Mouse (Mus musculus) thymus, adult 2 months (tissue): ENCODE data around the gene Klk1b11. TPM values are rescaled to one million over a fixed set of nuclear protein-coding genes. Genes with fewer than 3 reads are reported as not detected.
"Not testable (repeated sequence)": the region's sequence is repeated elsewhere in the genome, so short reads cannot be mapped to it uniquely, and the experiment has no call there.

Experiments used
- DNase-seq: peaks from one replicate; pipeline ENCODE4 v3.0.0; 2021
- H3K27ac ChIP-seq: fragments of 200-500 bp; 2 replicates; pipeline ENCODE4 v1.5.1; 2012; ENCODE audit warnings: low read length, control low read depth; ENCODE audit not compliant: control insufficient read depth, insufficient read depth
- H3K27me3 ChIP-seq: fragments of 200-500 bp; 2 replicates; pipeline ENCODE4 v1.6.1; 2012; ENCODE audit warnings: mild to moderate bottlenecking, low read length, moderate library complexity, mixed read lengths; ENCODE audit not compliant: control insufficient read depth, insufficient read depth
- H3K36me3 ChIP-seq: fragments of 200-500 bp; 2 replicates; pipeline ENCODE4 v1.6.1; 2012; ENCODE audit warnings: mild to moderate bottlenecking, low read length, moderate library complexity; ENCODE audit not compliant: control insufficient read depth, insufficient read depth
- H3K4me1 ChIP-seq: fragments of 200-500 bp; replicated peaks from 2 replicates; pipeline ENCODE4 v1.6.1; 2012; ENCODE audit warnings: low read length; ENCODE audit not compliant: control insufficient read depth, insufficient read depth
- H3K4me3 ChIP-seq: fragments of 200-500 bp; 2 replicates; pipeline ENCODE4 v1.5.1; 2012; ENCODE audit warnings: mild to moderate bottlenecking, low read length, control low read depth, moderate library complexity; ENCODE audit not compliant: control insufficient read depth, insufficient read depth
- CTCF ChIP-seq: fragments of 200-500 bp; IDR thresholded peaks from 2 replicates; pipeline ENCODE4 v1.5.1; 2012; ENCODE audit warnings: mild to moderate bottlenecking, control low read depth, low read length, moderate library complexity, borderline replicate concordance; ENCODE audit not compliant: control insufficient read depth, poor library complexity, insufficient read depth; ENCODE audit errors: extremely low read depth
- POLR2A ChIP-seq: fragments of 200-500 bp; IDR thresholded peaks from 2 replicates; pipeline ENCODE4 v1.6.1; 2012; ENCODE audit warnings: mild to moderate bottlenecking, low read length, control low read depth, moderate library complexity; ENCODE audit not compliant: control insufficient read depth, poor library complexity, insufficient read depth; ENCODE audit errors: extremely low read depth
- WGBS: fragments of 180-500 bp; shearing (Covaris S2); methylation state at CpG from one replicate; pipeline ENCODE4 v1.1.7; 2018; 5-methylcytosine and 5-hydroxymethylcytosine counted together
- polyA plus RNA-seq: library from polyadenylated mRNA; depleted of rRNA; stranded (reverse); fragments of >200 nt; gene quantifications from 2 replicates; pipeline ENCODE4 v1.2.3, GENCODE M21; 2012; rRNA removed

Klk1b11 gene
- polyA plus RNA-seq, result 2.3 and 3.7 TPM in 2 replicates

- H3K4me3 ChIP-seq, DNase-seq, H3K27me3 ChIP-seq, H3K4me1 ChIP-seq, H3K27ac ChIP-seq, H3K36me3 ChIP-seq: not testable (repeated sequence)
- 89% methylated on average over 4 of the region's 4 CpGs for WGBS
These were observed at the start of gene Klk1b11 for GRCm38 (mm10) chr7:43995577-43995976. Gene Klk1b11, plus strand, starts transcription at chr7:43995877.

DNA sequence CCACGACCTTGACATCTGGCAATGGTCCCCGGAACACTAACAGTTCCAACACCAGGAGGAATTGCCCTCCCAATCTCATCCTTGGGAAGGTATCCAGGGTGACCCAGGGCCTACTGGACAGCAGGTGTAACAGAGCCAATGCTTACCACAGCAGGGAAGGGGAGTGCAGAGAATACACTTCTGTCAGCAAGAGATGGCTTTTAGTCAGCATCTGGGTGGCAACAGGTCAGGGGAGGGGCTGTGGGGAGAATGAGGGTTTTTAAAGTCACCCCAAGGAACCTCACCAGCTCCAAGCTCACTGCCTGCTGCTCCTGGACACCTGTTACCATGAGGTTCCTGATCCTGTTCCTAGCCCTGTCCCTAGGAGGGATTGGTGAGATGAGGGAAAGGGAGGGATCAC, 45.3 kb upstream of the Klk1b11 start, which contains the start of gene Klk1b8:
Gene Klk1b8, plus strand, starts transcription at position 301 of the 400 bp plus-strand sequence.
- H3K27me3 ChIP-seq, result no peaks in the 10 kb centered on the region
- no peak for DNase-seq
- no peak within 1 kb of the TSS for H3K27ac ChIP-seq
- 66% methylated on average over 2 of the region's 2 CpGs for WGBS
- no peak within 1 kb of the TSS for H3K4me3 ChIP-seq
- no peak for TF ChIP-seq CTCF
- no peak for TF ChIP-seq POLR2A
- H3K4me1 ChIP-seq, result no peaks in the 10 kb centered on the region; the same call in 1 of the 2 replicates
- no peaks in the 10 kb centered on the region for H3K36me3 ChIP-seq

DNA sequence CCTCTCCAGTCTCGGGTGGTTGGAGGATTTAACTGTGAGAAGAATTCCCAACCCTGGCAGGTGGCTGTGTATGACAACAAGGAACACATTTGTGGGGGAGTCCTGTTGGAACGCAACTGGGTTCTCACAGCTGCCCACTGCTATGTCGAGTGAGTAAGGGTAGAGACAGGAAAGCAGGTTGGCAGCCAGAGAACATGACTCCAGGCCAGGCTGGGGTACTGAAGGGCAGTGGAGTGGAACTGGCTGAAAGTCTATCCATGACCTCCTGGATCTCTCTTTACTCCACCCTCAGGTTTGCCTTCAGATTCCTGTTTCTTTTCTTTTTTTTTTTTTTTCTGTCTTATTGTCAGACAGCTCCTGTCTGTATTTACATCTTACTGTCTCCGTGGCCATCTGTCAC, 43.0 kb upstream of the Klk1b11 start:
- WGBS, result 74% methylated on average over 4 of the region's 4 CpGs
- H3K4me3 ChIP-seq, result no peak overlapping the region
- no peaks in the 10 kb centered on the region for H3K4me1 ChIP-seq
- no peaks in the 10 kb centered on the region for H3K27me3 ChIP-seq
- H3K27ac ChIP-seq, result no peak overlapping the region
- TF ChIP-seq POLR2A (no peak), CTCF (no peak)
- no peaks in the 10 kb centered on the region for H3K36me3 ChIP-seq
- no peak for DNase-seq

- TF ChIP-seq POLR2A (no peak), CTCF (no peak)
- H3K4me1 ChIP-seq, result no peaks in the 10 kb centered on the region
- H3K4me3 ChIP-seq, result no peak within 1 kb of the TSS
- WGBS, result 66% methylated on average over 3 of the region's 3 CpGs
- no peak for DNase-seq
- H3K27me3 ChIP-seq, result no peaks in the 10 kb centered on the region
- H3K36me3 ChIP-seq, result no peaks in the 10 kb centered on the region
- no peak within 1 kb of the TSS for H3K27ac ChIP-seq
These were observed 29.2 kb upstream of the Klk1b11 start, which contains the start of gene Klk1b1 for GRCm38 (mm10) chr7:43966451-43966850. Gene Klk1b1, plus strand, starts transcription at chr7:43966751.

GRCm38 (mm10) chr7:43967058-43967457, 28.6 kb upstream of the Klk1b11 start:
- Histone ChIP-seq H3K4me3 (no peak overlapping the region), H3K27ac (no peak overlapping the region), H3K27me3 (no peaks in the 10 kb centered on the region), H3K4me1 (no peaks in the 10 kb centered on the region), H3K36me3 (no peaks in the 10 kb centered on the region)
- 80% methylated on average over 3 of the region's 3 CpGs for WGBS
- TF ChIP-seq POLR2A, result no peak
- no peak for TF ChIP-seq CTCF
- DNase-seq, result no peak

GRCm38 (mm10) chr7:43967612-43968011, 28.1 kb upstream of the Klk1b11 start:
- Histone ChIP-seq H3K36me3 (no peaks in the 10 kb centered on the region), H3K27me3 (no peaks in the 10 kb centered on the region), H3K4me3 (no peak overlapping the region), H3K27ac (no peak overlapping the region), H3K4me1 (no peaks in the 10 kb centered on the region)
- DNase-seq, result no peak
- WGBS, result 72% methylated on average over 2 of the region's 2 CpGs
- TF ChIP-seq POLR2A (no peak), CTCF (no peak)

DNA sequence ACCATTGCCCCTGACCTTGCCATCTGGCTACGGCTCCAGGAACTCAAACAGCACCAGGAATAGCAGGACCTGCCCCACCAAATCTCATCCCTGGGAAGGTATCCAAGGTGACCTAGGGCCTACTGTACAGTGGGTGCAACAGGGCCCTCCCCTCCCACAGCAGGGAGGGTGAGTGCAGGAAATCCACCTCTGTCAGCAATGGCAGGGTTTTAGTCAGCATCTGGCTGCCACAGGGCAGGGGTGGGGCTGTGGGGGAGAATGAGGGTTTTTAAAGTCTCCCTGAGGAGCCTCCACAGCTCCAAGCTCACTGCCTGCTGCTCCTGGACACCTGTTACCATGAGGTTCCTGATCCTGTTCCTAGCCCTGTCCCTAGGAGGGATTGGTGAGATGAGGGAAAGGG, 19.9 kb upstream of the Klk1b11 start, which contains the start of gene Klk1b9:
Gene Klk1b9, plus strand, starts transcription at position 301 of the 400 bp plus-strand sequence.
- H3K4me1 ChIP-seq, DNase-seq, H3K27me3 ChIP-seq, H3K27ac ChIP-seq, H3K36me3 ChIP-seq, H3K4me3 ChIP-seq: not testable (repeated sequence)
- WGBS, result 88% methylated on average over 1 of the region's 1 CpGs

DNA sequence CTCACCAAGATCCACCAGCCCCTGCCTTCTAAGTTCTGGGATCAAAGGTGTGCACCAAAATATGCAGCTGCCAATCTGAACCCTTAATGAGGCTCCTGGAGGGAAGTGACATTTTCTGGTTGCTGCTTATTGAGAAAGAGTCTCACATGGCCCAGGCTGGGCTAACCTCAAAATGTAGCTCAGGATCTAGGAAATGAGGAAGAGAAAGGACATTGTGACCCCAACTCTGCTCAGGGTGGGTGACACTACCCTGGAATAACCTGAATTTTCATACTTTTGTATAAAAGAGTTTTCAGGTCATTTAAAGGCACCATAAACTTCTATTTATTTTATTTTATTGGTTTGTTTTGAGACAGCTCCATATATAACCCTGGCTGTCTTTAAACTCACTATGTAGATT, 10.0 kb upstream of the Klk1b11 start:
- no peaks in the 10 kb centered on the region for H3K36me3 ChIP-seq
- no peak overlapping the region for H3K27ac ChIP-seq
- H3K4me1 ChIP-seq, result no peaks in the 10 kb centered on the region
- TF ChIP-seq POLR2A (no peak), CTCF (no peak)
- DNase-seq, result no peak
- no peak overlapping the region for H3K4me3 ChIP-seq
- H3K27me3 ChIP-seq, result no peaks in the 10 kb centered on the region

DNA sequence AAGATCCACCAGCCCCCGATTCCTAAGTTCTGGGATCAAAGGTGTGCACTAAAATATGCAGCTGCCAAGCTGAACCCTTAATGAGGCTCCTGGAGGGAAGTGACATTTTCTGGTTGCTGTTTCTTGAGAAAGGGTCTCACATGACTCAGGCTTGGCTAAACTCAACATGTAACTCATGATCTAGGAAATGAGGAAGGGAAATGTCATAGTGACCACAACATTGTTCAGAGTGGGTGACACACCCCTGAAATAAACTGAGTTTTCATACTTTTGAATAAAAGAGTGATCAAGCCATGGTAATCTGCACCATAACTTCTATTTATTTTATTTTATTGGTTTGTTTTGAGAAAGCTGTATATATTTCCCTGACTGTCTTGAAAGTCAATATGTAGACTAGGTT, 856 bp upstream of the Klk1b11 start:
- 84% methylated on average over 1 of the region's 1 CpGs for WGBS
- DNase-seq, H3K36me3 ChIP-seq: not testable (repeated sequence)

More for the DNA sequence above, 856 bp upstream of the Klk1b11 start:
- not testable (repeated sequence) for H3K27ac ChIP-seq, H3K27me3 ChIP-seq, H3K4me1 ChIP-seq, H3K4me3 ChIP-seq
